Mouse (Mus musculus) liver, embryonic 15.5 days (tissue): ENCODE measurements around the gene Nrp1. TPM values are rescaled to one million over a fixed set of nuclear protein-coding genes. Genes with fewer than 3 reads are reported as not detected.

ENCODE experiments used
- ATAC-seq: fragments of 200-750 bp; cut with Nextera tagmentation; 2 replicates; pipeline ENCODE4 v1.8.0; 2017; ENCODE audit warnings: moderate number of reproducible peaks, mild to moderate bottlenecking, moderate library complexity; ENCODE audit not compliant: insufficient read depth
- H3K27ac ChIP-seq: fragments of 300-500 bp; sonication (generic); replicated peaks from 2 replicates; pipeline ENCODE4 v1.5.1; 2015; ENCODE audit warnings: mild to moderate bottlenecking, inconsistent platforms
- H3K27me3 ChIP-seq: fragments of 300-500 bp; sonication (generic); 2 replicates; pipeline ENCODE4 v1.6.1; 2015; ENCODE audit warnings: mild to moderate bottlenecking, inconsistent platforms
- H3K36me3 ChIP-seq: fragments of 300-500 bp; sonication (generic); replicated peaks from 2 replicates; pipeline ENCODE4 v1.6.1; 2015; ENCODE audit warnings: moderate library complexity, mild to moderate bottlenecking, inconsistent platforms
- H3K4me1 ChIP-seq: fragments of 300-500 bp; sonication (generic); replicated peaks from 2 replicates; pipeline ENCODE4 v1.6.1; 2015; ENCODE audit warnings: inconsistent platforms
- H3K4me2 ChIP-seq: fragments of 300-500 bp; sonication (generic); 2 replicates; pipeline ENCODE4 v1.6.1; 2015; ENCODE audit warnings: moderate library complexity, mild to moderate bottlenecking, inconsistent platforms
- H3K4me3 ChIP-seq: fragments of 300-500 bp; sonication (generic); replicated peaks from 2 replicates; pipeline ENCODE4 v1.5.1; 2015; ENCODE audit warnings: mild to moderate bottlenecking, inconsistent platforms
- H3K9ac ChIP-seq: fragments of 300-500 bp; sonication (generic); 2 replicates; pipeline ENCODE4 v1.6.1; 2015; ENCODE audit warnings: moderate library complexity, mild to moderate bottlenecking, inconsistent platforms
- H3K9me3 ChIP-seq: fragments of 300-500 bp; sonication (generic); replicated peaks from 2 replicates; pipeline ENCODE4 v1.6.1; 2016; ENCODE audit warnings: inconsistent platforms
- WGBS: fragments of 180-500 bp; shearing (Covaris S2); methylation state at CpG from one replicate; pipeline ENCODE4 v1.1.7; 2015; ENCODE audit warnings: mixed read lengths; ENCODE audit not compliant: insufficient replicate concordance; 5-methylcytosine and 5-hydroxymethylcytosine counted together
- polyA plus RNA-seq: library from polyadenylated mRNA; unstranded; fragments of >200 nt; fragmentation: Nextera tagmentation; extraction: Ambion mirVana; gene quantifications from 2 replicates; pipeline ENCODE4 v1.2.1, GENCODE M21; 2015

Gene Nrp1
- polyA plus RNA-seq, 1 experiment from 2014 or later: 11.2 TPM

GRCm38 (mm10) chr8:128447320-128447719 is 88.9 kb downstream of the Nrp1 start:
- Histone ChIP-seq H3K36me3 (no peaks in the 10 kb centered on the region), H3K4me2 (no peak overlapping the region), H3K27ac (no peak overlapping the region), H3K4me1 (no peaks in the 10 kb centered on the region), H3K9me3 (no peaks in the 10 kb centered on the region), H3K9ac (no peak overlapping the region), H3K4me3 (no peak overlapping the region), H3K27me3 (no peaks in the 10 kb centered on the region)
- ATAC-seq: no peak
- WGBS: 85% methylated on average over 3 of the region's 3 CpGs

GRCm38 (mm10) chr8:128450390-128451032 is 92.1 kb downstream of the Nrp1 start:
- H3K36me3 ChIP-seq: no peaks in the 10 kb centered on the region
- no peak overlapping the region for H3K27ac ChIP-seq

GRCm38 (mm10) chr8:128451121-128451520 is 92.7 kb downstream of the Nrp1 start:
- no peaks in the 10 kb centered on the region for H3K36me3 ChIP-seq
- H3K9ac ChIP-seq: no peak overlapping the region
- no peak overlapping the region for H3K4me3 ChIP-seq
- no peak for ATAC-seq
- H3K27ac ChIP-seq: no peak overlapping the region
- H3K4me1 ChIP-seq: no peaks in the 10 kb centered on the region
- 50% methylated on average over 1 of the region's 1 CpGs for WGBS
- no peak overlapping the region for H3K4me2 ChIP-seq
- H3K27me3 ChIP-seq: no peaks in the 10 kb centered on the region
- no peaks in the 10 kb centered on the region for H3K9me3 ChIP-seq

More at GRCm38 (mm10) chr8:128450390-128451032, 92.1 kb downstream of the Nrp1 start:
- no peaks in the 10 kb centered on the region for H3K4me1 ChIP-seq
- H3K4me2 ChIP-seq: no peak overlapping the region
- H3K9ac ChIP-seq: no peak overlapping the region
- no peaks in the 10 kb centered on the region for H3K9me3 ChIP-seq
- no peak for ATAC-seq
- 71% methylated on average over 9 of the region's 9 CpGs for WGBS
- H3K27me3 ChIP-seq: no peaks in the 10 kb centered on the region
- H3K4me3 ChIP-seq: no peak overlapping the region

- Histone ChIP-seq H3K4me3 (no peak overlapping the region), H3K36me3 (no peaks in the 10 kb centered on the region), H3K4me1 (no peaks in the 10 kb centered on the region), H3K27ac (no peak overlapping the region), H3K27me3 (no peaks in the 10 kb centered on the region), H3K9me3 (no peaks in the 10 kb centered on the region), H3K4me2 (no peak overlapping the region), H3K9ac (no peak overlapping the region)
- WGBS: 27% methylated on average over 2 of the region's 2 CpGs
- ATAC-seq: no peak
Measured at GRCm38 (mm10) chr8:128453471-128453870, 95.1 kb downstream of the Nrp1 start.

- Histone ChIP-seq H3K4me3 (no peak overlapping the region), H3K27ac (no peak overlapping the region), H3K9ac (no peak overlapping the region), H3K9me3 (no peaks in the 10 kb centered on the region), H3K27me3 (no peaks in the 10 kb centered on the region), H3K4me1 (no peaks in the 10 kb centered on the region), H3K4me2 (no peak overlapping the region), H3K36me3 (no peaks in the 10 kb centered on the region)
- 61% methylated on average over 3 of the region's 3 CpGs for WGBS
- no peak for ATAC-seq
Measured at GRCm38 (mm10) chr8:128454026-128454425, 95.6 kb downstream of the Nrp1 start.

- no peaks in the 10 kb centered on the region for H3K27me3 ChIP-seq
- H3K27ac ChIP-seq: no peak overlapping the region
- no peak for ATAC-seq
- H3K4me3 ChIP-seq: no peak overlapping the region
- no peaks in the 10 kb centered on the region for H3K4me1 ChIP-seq
- 56% methylated on average over 2 of the region's 2 CpGs for WGBS
- no peaks in the 10 kb centered on the region for H3K36me3 ChIP-seq
- no peak overlapping the region for H3K4me2 ChIP-seq
- H3K9me3 ChIP-seq: no peaks in the 10 kb centered on the region
- H3K9ac ChIP-seq: no peak overlapping the region
Measured at GRCm38 (mm10) chr8:128457277-128457676, 98.9 kb downstream of the Nrp1 start.

GRCm38 (mm10) chr8:128459704-128460103 is 101.3 kb downstream of the Nrp1 start:
- Histone ChIP-seq H3K4me3 (no peak overlapping the region), H3K4me2 (no peak overlapping the region), H3K4me1 (no peaks in the 10 kb centered on the region), H3K36me3 (no peaks in the 10 kb centered on the region), H3K9me3 (no peaks in the 10 kb centered on the region), H3K27ac (no peak overlapping the region), H3K27me3 (no peaks in the 10 kb centered on the region), H3K9ac (no peak overlapping the region)
- 23% methylated on average over 1 of the region's 1 CpGs for WGBS
- no peak for ATAC-seq

- H3K9me3 ChIP-seq: no peaks in the 10 kb centered on the region
- H3K4me2 ChIP-seq: no peak overlapping the region
- no peaks in the 10 kb centered on the region for H3K27me3 ChIP-seq
- no peak for ATAC-seq
- H3K27ac ChIP-seq: no peak overlapping the region
- no peaks in the 10 kb centered on the region for H3K4me1 ChIP-seq
- no peaks in the 10 kb centered on the region for H3K36me3 ChIP-seq
- H3K4me3 ChIP-seq: no peak overlapping the region
- no peak overlapping the region for H3K9ac ChIP-seq
Measured at GRCm38 (mm10) chr8:128461716-128462115, 103.3 kb downstream of the Nrp1 start.

GRCm38 (mm10) chr8:128463162-128463561 is 104.8 kb downstream of the Nrp1 start:
- H3K9ac ChIP-seq: no peak overlapping the region
- H3K36me3 ChIP-seq: no peaks in the 10 kb centered on the region
- H3K9me3 ChIP-seq: no peaks in the 10 kb centered on the region
- ATAC-seq: no peak
- H3K27me3 ChIP-seq: no peaks in the 10 kb centered on the region
- no peak overlapping the region for H3K4me3 ChIP-seq
- H3K27ac ChIP-seq: no peak overlapping the region
- no peak overlapping the region for H3K4me2 ChIP-seq
- no peaks in the 10 kb centered on the region for H3K4me1 ChIP-seq

GRCm38 (mm10) chr8:128464056-128464623 is 105.7 kb downstream of the Nrp1 start:
- no peak overlapping the region for H3K9ac ChIP-seq
- H3K36me3 ChIP-seq: peaks cover 3% of the 10 kb centered on the region; the same call in 1 of the 2 replicates
- no peaks in the 10 kb centered on the region for H3K9me3 ChIP-seq
- no peak for ATAC-seq
- no peak overlapping the region for H3K4me2 ChIP-seq
- 59% methylated on average over 4 of the region's 4 CpGs for WGBS
- H3K27me3 ChIP-seq: no peaks in the 10 kb centered on the region
- no peak overlapping the region for H3K27ac ChIP-seq
- H3K4me1 ChIP-seq: no peaks in the 10 kb centered on the region
- no peak overlapping the region for H3K4me3 ChIP-seq

- no peak overlapping the region for H3K4me3 ChIP-seq
- peaks cover 7% of the 10 kb centered on the region; the same call in 1 of the 2 replicates for H3K36me3 ChIP-seq
- H3K4me1 ChIP-seq: no peaks in the 10 kb centered on the region
- no peak overlapping the region for H3K4me2 ChIP-seq
- H3K27me3 ChIP-seq: no peaks in the 10 kb centered on the region
- WGBS: 63% methylated on average over 2 of the region's 2 CpGs
- H3K9me3 ChIP-seq: no peaks in the 10 kb centered on the region
- no peak overlapping the region for H3K9ac ChIP-seq
- no peak overlapping the region for H3K27ac ChIP-seq
- no peak for ATAC-seq
Measured at GRCm38 (mm10) chr8:128465553-128465952, 107.1 kb downstream of the Nrp1 start.
